Mouse (Mus musculus) kidney, adult 11 months (tissue): Measurements from ENCODE around the gene Itsn1.

Experiments used
- DNase-seq: peaks from one replicate; pipeline ENCODE4 v3.0.0; 2022

Itsn1 gene

GRCm38 (mm10) chr16:91732816-91733215, 3.7 kb downstream of the Itsn1 start:
- no peak for DNase-seq

- DNase-seq, result no peak
Measured at GRCm38 (mm10) chr16:91734771-91735170, 5.7 kb downstream of the Itsn1 start.

GRCm38 (mm10) chr16:91736046-91736816, 7.2 kb downstream of the Itsn1 start:
- peak; percentile 22 for DNase-seq

- DNase-seq, result no peak
Measured at GRCm38 (mm10) chr16:91738505-91738904, 9.4 kb downstream of the Itsn1 start.

GRCm38 (mm10) chr16:91740184-91740917, 11.3 kb downstream of the Itsn1 start:
- no peak for DNase-seq

GRCm38 (mm10) chr16:91740918-91741255, 11.8 kb downstream of the Itsn1 start:
- no peak for DNase-seq

GRCm38 (mm10) chr16:91743055-91743454, 14.0 kb downstream of the Itsn1 start:
- DNase-seq, result no peak

GRCm38 (mm10) chr16:91746101-91746950, 17.2 kb downstream of the Itsn1 start:
- DNase-seq, result no peak

GRCm38 (mm10) chr16:91747567-91747966, 18.5 kb downstream of the Itsn1 start:
- no peak for DNase-seq

GRCm38 (mm10) chr16:91751644-91752385, 22.7 kb downstream of the Itsn1 start:
- DNase-seq, result no peak

GRCm38 (mm10) chr16:91753611-91754010, 24.5 kb downstream of the Itsn1 start:
- no peak for DNase-seq

GRCm38 (mm10) chr16:91754957-91755356, 25.9 kb downstream of the Itsn1 start:
- no peak for DNase-seq

- no peak for DNase-seq
Measured at GRCm38 (mm10) chr16:91761202-91761601, 32.1 kb downstream of the Itsn1 start.

GRCm38 (mm10) chr16:91761761-91762160, 32.7 kb downstream of the Itsn1 start:
- no peak for DNase-seq

- DNase-seq, result no peak
Measured at GRCm38 (mm10) chr16:91762476-91762875, 33.4 kb downstream of the Itsn1 start.

GRCm38 (mm10) chr16:91763975-91764374, 34.9 kb downstream of the Itsn1 start:
- no peak for DNase-seq

GRCm38 (mm10) chr16:91764414-91764813, 35.3 kb downstream of the Itsn1 start:
- no peak for DNase-seq

- no peak for DNase-seq
Measured at GRCm38 (mm10) chr16:91765121-91765815, 36.2 kb downstream of the Itsn1 start.

- no peak for DNase-seq
Measured at GRCm38 (mm10) chr16:91765816-91766210, 36.7 kb downstream of the Itsn1 start.

- DNase-seq, result peak; percentile 51
Measured at GRCm38 (mm10) chr16:91767165-91767701, 38.2 kb downstream of the Itsn1 start.

- DNase-seq, result no peak
Measured at GRCm38 (mm10) chr16:91768586-91768985, 39.5 kb downstream of the Itsn1 start.

- DNase-seq, result no peak
Measured at GRCm38 (mm10) chr16:91769911-91770310, 40.8 kb downstream of the Itsn1 start.
